ENCODE assay signal across 9 mouse cellular contexts in the genomic region with DNA sequence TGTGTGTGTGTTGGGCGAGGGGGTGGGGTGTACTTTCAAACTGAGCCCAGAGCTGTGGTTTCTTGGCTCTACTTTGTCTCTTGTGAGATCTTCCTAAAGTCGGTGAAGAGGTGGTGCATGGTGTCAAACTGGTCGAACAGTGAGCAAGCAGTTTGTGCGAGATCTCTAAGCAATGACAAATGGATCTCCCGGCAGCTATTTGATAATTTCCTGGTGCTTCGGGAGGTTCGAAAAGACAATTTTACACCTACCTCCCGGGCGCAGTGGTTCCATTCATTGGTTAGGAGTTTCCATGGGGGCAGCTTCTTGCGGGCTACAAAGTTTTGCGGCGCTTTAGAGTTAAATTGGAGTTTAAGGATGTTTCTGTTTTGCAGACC.
DNase-seq lines count a peak whose midpoint lies in the region; ATAC-seq and TF ChIP-seq lines count a peak whose summit lies in the region.
"Had no signal": no experiment of that assay in that cellular context is flagged by ENCODE, and none has a peak within 500 bp of the region (broad histone marks: within the 10 kb centered on the region; RNA-seq: fewer than 3 reads in every experiment).

No protein-coding gene starts in this region.

- H3K9me3 ChIP-seq in heart, postnatal 0 days (replicated peaks; ENCODE audit: control insufficient read depth, low read length): no peaks in the 10 kb centered on the region
- H3K9me3 ChIP-seq: G1E had no signal

- H3K4me1 ChIP-seq in brown adipose tissue, adult 24 weeks (ENCODE audit: control insufficient read depth, insufficient read depth, insufficient read length, low read length): peaks cover 18% of the 10 kb centered on the region
- peaks cover 6% of the 10 kb centered on the region for H3K4me1 ChIP-seq in heart, postnatal 0 days (ENCODE audit: control insufficient read depth, insufficient read depth)

- WGBS in heart, postnatal 0 days: 2% methylated on average over 12 of the region's 12 CpGs

- H3K27ac ChIP-seq in brown adipose tissue, adult 24 weeks (replicated peaks; ENCODE audit: low read depth, low read length): peak overlapping the region; percentile 91
- H3K27ac ChIP-seq in heart, postnatal 0 days (ENCODE audit: low read depth): peak overlapping the region; percentile 75

- H3K4me2 ChIP-seq in heart, postnatal 0 days (ENCODE audit: low read depth, low read length): peak overlapping the region; percentile 80

- ATAC-seq in heart, postnatal 0 days (ENCODE audit: insufficient read depth, low read depth): no peak
- ATAC-seq in megakaryocyte-erythroid progenitor cell, adult 5-6 weeks (replicated peaks; ENCODE audit: low FRiP score, low TSS enrichment, poor library complexity, severe bottlenecking): no peak

- peak overlapping the region; percentile 72 for H3K4me3 ChIP-seq in brown adipose tissue, adult 24 weeks (ENCODE audit: insufficient read depth, low read depth, low read length)
- H3K4me3 ChIP-seq in heart, postnatal 0 days (ENCODE audit: low read depth, low read length): peak overlapping the region; percentile 57

- DNase-seq in kidney, adult 9 months: peak; percentile 27
- no peak for DNase-seq in kidney, postnatal 10 days
- DNase-seq in heart, postnatal 0 days (ENCODE audit: low spot score): no peak
- peak; percentile 33 for DNase-seq in mesoderm, embryonic 11.5 days (ENCODE audit: low read depth, low spot score)
- DNase-seq in adrenal gland, postnatal 4 days (ENCODE audit: low spot score in 2 of 2): no peak
- no peak for DNase-seq in cerebellum, adult 9-10 months

- TF ChIP-seq EP300 in heart, postnatal 0 days (IDR thresholded peaks at IDR 0.05; ENCODE audit: low read depth): no peak

- no peaks in the 10 kb centered on the region for H3K36me3 ChIP-seq in heart, postnatal 0 days (replicated peaks; ENCODE audit: control insufficient read depth, insufficient read depth, low read length)
- H3K36me3 ChIP-seq: G1E had no signal

- peak overlapping the region; percentile 46 for H3K9ac ChIP-seq in heart, postnatal 0 days (replicated peaks; ENCODE audit: low read depth, low read length)

- no peak for TF ChIP-seq CTCF in heart, postnatal 0 days (IDR thresholded peaks at IDR 0.05; ENCODE audit: low read depth)

- no peaks in the 10 kb centered on the region for H3K27me3 ChIP-seq in heart, postnatal 0 days (ENCODE audit: control insufficient read depth, insufficient read depth, low read length)

Comparison
In these comparisons a context has a peak if more than half of its experiments do, and no peak if none do; other contexts are left out.
1. DNase-seq: peak in kidney, adult 9 months (single experiment) and mesoderm, embryonic 11.5 days (single experiment); none in kidney, postnatal 10 days (single experiment), heart, postnatal 0 days (single experiment), adrenal gland, postnatal 4 days (0 of 2) and cerebellum, adult 9-10 months (single experiment).